Mouse (Mus musculus) CH12.LX (cell line): ENCODE data around the gene A830031A19Rik. TPM values are rescaled to one million over a fixed set of nuclear protein-coding genes. Genes with fewer than 3 reads are reported as not detected.

ENCODE experiments used
- DNase-seq: peaks from one replicate; pipeline ENCODE4 v3.0.0-alpha.2; 2013; ENCODE audit errors: extremely low read depth
- H3K27ac ChIP-seq: 2 replicates; pipeline ENCODE4 v1.5.1; 2012; ENCODE audit warnings: low read depth, mild to moderate bottlenecking, control low read depth, moderate library complexity; ENCODE audit not compliant: insufficient read depth
- H3K27me3 ChIP-seq: replicated peaks from 2 replicates; pipeline ENCODE3; 2012; ENCODE audit warnings: inconsistent platforms
- H3K36me3 ChIP-seq, 2 experiments: replicated peaks in 1 of 2; 2 replicates each; pipeline versions ENCODE3 to v1.6.1; 2012; ENCODE audit warnings: inconsistent platforms in 1 of 2, low read length in 1 of 2, mild to moderate bottlenecking in 1 of 2, mixed read lengths in 1 of 2, moderate library complexity in 1 of 2; ENCODE audit not compliant: control insufficient read depth in 1 of 2, insufficient read depth in 1 of 2
- H3K4me1 ChIP-seq, 2 experiments: 2 replicates each; pipeline ENCODE4 v1.6.1; 2012; ENCODE audit warnings: inconsistent platforms in 1 of 2, moderate library complexity in 1 of 2; ENCODE audit not compliant: insufficient read depth in 2 of 2, control insufficient read depth in 1 of 2
- H3K4me2 ChIP-seq: 2 replicates; pipeline ENCODE4 v1.6.1; 2012; ENCODE audit warnings: low read depth, mild to moderate bottlenecking, control low read depth; ENCODE audit not compliant: poor library complexity, insufficient read depth, severe bottlenecking
- H3K4me3 ChIP-seq, 3 experiments: fragments of 150-350 bp in 1 of 3; sonication (generic) in 1 of 3; replicated peaks in 1 of 3; 2 replicates each; pipeline versions ENCODE3 to v1.5.1; 2011 to 2012; ENCODE audit warnings: low read depth in 2 of 3, low read length in 2 of 3, mild to moderate bottlenecking in 2 of 3, moderate library complexity in 2 of 3, control low read depth in 1 of 3, improper control_type of control experiment in 1 of 3, inconsistent platforms in 1 of 3, mixed read lengths in 1 of 3; ENCODE audit not compliant: poor library complexity in 1 of 3
- H3K79me2 ChIP-seq: replicated peaks from 2 replicates; pipeline ENCODE4 v1.6.1; 2012; ENCODE audit warnings: mild to moderate bottlenecking, moderate library complexity; ENCODE audit not compliant: control insufficient read depth, poor library complexity, insufficient read depth, severe bottlenecking; ENCODE audit errors: extremely low read depth
- H3K9ac ChIP-seq: 2 replicates; pipeline ENCODE4 v1.6.1; 2012; ENCODE audit warnings: low read depth, mild to moderate bottlenecking, control low read depth, moderate library complexity; ENCODE audit not compliant: insufficient read depth
- H3K9me3 ChIP-seq: replicated peaks from 2 replicates; pipeline ENCODE3; 2012; ENCODE audit warnings: low read length, inconsistent platforms, mixed read lengths
- CHD1 ChIP-seq: IDR thresholded peaks from 2 replicates; pipeline ENCODE4 v1.6.1; 2012; ENCODE audit warnings: low read depth, low read length, improper control_type of control experiment, inconsistent platforms
- CHD2 ChIP-seq: IDR thresholded peaks from 2 replicates; pipeline ENCODE4 v1.6.1; 2011; ENCODE audit warnings: low read length, improper control_type of control experiment
- E2F4 ChIP-seq: IDR thresholded peaks from 2 replicates; pipeline ENCODE4 v1.6.1; 2011; ENCODE audit warnings: low read depth, low read length, improper control_type of control experiment; ENCODE audit not compliant: insufficient replicate concordance
- ELF1 ChIP-seq: IDR thresholded peaks from 2 replicates; pipeline ENCODE4 v1.6.1; 2014; ENCODE audit warnings: low read depth, mild to moderate bottlenecking, inconsistent platforms, low read length, improper control_type of control experiment
- ETS1 ChIP-seq: conservative IDR thresholded peaks from 2 replicates; pipeline ENCODE4 v1.6.1; 2012; ENCODE audit warnings: low read depth, mild to moderate bottlenecking, inconsistent platforms, low read length, improper control_type of control experiment, moderate library complexity
- GABPA ChIP-seq: IDR thresholded peaks from 2 replicates; pipeline ENCODE4 v1.6.1; 2012; ENCODE audit warnings: low read depth, low read length, improper control_type of control experiment, inconsistent platforms; ENCODE audit not compliant: insufficient replicate concordance
- HCFC1 ChIP-seq: IDR thresholded peaks from 2 replicates; pipeline ENCODE4 v1.6.1; 2012; ENCODE audit warnings: low read depth, mild to moderate bottlenecking, inconsistent platforms, low read length, improper control_type of control experiment
- IRF4 ChIP-seq: IDR thresholded peaks from 2 replicates; pipeline ENCODE4 v1.6.1; 2014; ENCODE audit warnings: low read depth, mild to moderate bottlenecking, inconsistent platforms, low read length, improper control_type of control experiment
- JUN ChIP-seq: IDR thresholded peaks from 2 replicates; pipeline ENCODE4 v1.6.1; 2011; ENCODE audit warnings: low read depth, mild to moderate bottlenecking, low read length, improper control_type of control experiment, moderate library complexity; ENCODE audit not compliant: insufficient read depth
- KAT2A ChIP-seq: IDR thresholded peaks from 2 replicates; pipeline ENCODE4 v1.6.1; 2012; ENCODE audit warnings: low read length, improper control_type of control experiment, inconsistent platforms; ENCODE audit not compliant: insufficient replicate concordance
- MAX ChIP-seq: IDR thresholded peaks from 2 replicates; pipeline ENCODE4 v1.6.1; 2011; ENCODE audit warnings: low read length, improper control_type of control experiment
- MAZ ChIP-seq: IDR thresholded peaks from 2 replicates; pipeline ENCODE4 v1.6.1; 2012; ENCODE audit warnings: low read depth, mild to moderate bottlenecking, inconsistent platforms, low read length, improper control_type of control experiment, moderate library complexity
- MXI1 ChIP-seq: IDR thresholded peaks from 2 replicates; pipeline ENCODE4 v1.6.1; 2011; ENCODE audit warnings: mild to moderate bottlenecking, low read depth, low read length, improper control_type of control experiment
- MYC ChIP-seq: IDR thresholded peaks from 2 replicates; pipeline ENCODE4 v1.6.1; 2011; ENCODE audit warnings: low read depth, mild to moderate bottlenecking, improper control_type of control experiment, low read length
- NELFE ChIP-seq: IDR thresholded peaks from 2 replicates; pipeline ENCODE4 v1.6.1; 2011; ENCODE audit warnings: low read depth, low read length, improper control_type of control experiment
- NRF1 ChIP-seq: IDR thresholded peaks from 2 replicates; pipeline ENCODE4 v1.6.1; 2014; ENCODE audit warnings: low read depth, mild to moderate bottlenecking, inconsistent platforms, low read length, improper control_type of control experiment, moderate library complexity
- TCF12 ChIP-seq: IDR thresholded peaks from 2 replicates; pipeline ENCODE4 v1.6.1; 2014; ENCODE audit warnings: low read depth, mild to moderate bottlenecking, inconsistent platforms, low read length, improper control_type of control experiment
- UBTF ChIP-seq: IDR thresholded peaks from 2 replicates; pipeline ENCODE4 v1.6.1; 2012; ENCODE audit warnings: low read depth, mild to moderate bottlenecking, inconsistent platforms, low read length, improper control_type of control experiment, moderate library complexity
- USF2 ChIP-seq: conservative IDR thresholded peaks from 2 replicates; pipeline ENCODE4 v1.6.1; 2011; ENCODE audit warnings: low read depth, low read length, improper control_type of control experiment
- ZKSCAN1 ChIP-seq: IDR thresholded peaks from 2 replicates; pipeline ENCODE4 v1.6.1; 2012; ENCODE audit warnings: low read depth, inconsistent platforms, low read length, improper control_type of control experiment, borderline replicate concordance
- ZMIZ1 ChIP-seq: IDR thresholded peaks from 2 replicates; pipeline ENCODE4 v1.6.1; 2012; ENCODE audit warnings: low read depth, mild to moderate bottlenecking, inconsistent platforms, low read length, improper control_type of control experiment
- ZNF384 ChIP-seq: IDR thresholded peaks from 2 replicates; pipeline ENCODE4 v1.6.1; 2012; ENCODE audit warnings: low read depth, low read length, improper control_type of control experiment, inconsistent platforms
- dilution Hi-C: fragments of 300-500 bp; cut with MboI; formaldehyde crosslinking; loops from 2 replicates; pipeline ENCODE4 v1.14.3; 2020; ENCODE audit warnings: low sequenced_read_pairs; ENCODE audit not compliant: extremely low pct_unique_long_range_greater_than_20kb, extremely low pct_ligation_motif_present
- in situ Hi-C: fragments of 300-500 bp; cut with MboI; formaldehyde crosslinking; loops from 3 replicates; pipeline ENCODE4 v1.14.3; 2019; ENCODE audit warnings: low sequenced_read_pairs, low pct_ligation_motif_present, low pct_unique_long_range_greater_than_20kb, mixed read lengths
- polyA plus RNA-seq: library from polyadenylated mRNA; unstranded; fragments of >175 nt; gene quantifications from 2 replicates; pipeline ENCODE4 v1.2.1, GENCODE M21; 2012; ENCODE audit warnings: low read depth; ENCODE audit not compliant: insufficient read length
- total RNA-seq, 2 experiments: library from RNA; depleted of rRNA; stranded (reverse); fragments of 300-350 nt in 1 of 2; fragments of >200 nt in 1 of 2; gene quantifications; 2 replicates each; pipeline ENCODE4 v1.2.3; 2012 to 2014

A830031A19Rik gene
- total and polyA plus RNA-seq, 3 experiments, result not detected

GRCm38 (mm10) chr11:24116041-24116440, 41.2 kb upstream of the A830031A19Rik start:
- DNase-seq, result no peak
- Histone ChIP-seq H3K79me2 (no peaks in the 10 kb centered on the region), H3K4me1 (peaks cover 4 to 95% of the 10 kb centered on the region in 2 experiments; a peak in 3 of 4 replicates), H3K9ac (no peak overlapping the region), H3K27ac (no peak overlapping the region), H3K9me3 (no peaks in the 10 kb centered on the region), H3K4me2 (no peak overlapping the region), H3K27me3 (no peaks in the 10 kb centered on the region), H3K4me3 (no peak overlapping the region), H3K36me3 (peaks cover 0 to 93% of the 10 kb centered on the region in 2 experiments)
- in situ Hi-C loops (no loop called here), dilution Hi-C loops (no loop called here)
- TF ChIP-seq ELF1 (no peak), IRF4 (0 out of 2 replicates have a peak, but pooled peaks have one; percentile 26)

GRCm38 (mm10) chr11:24115017-24115752, 40.3 kb upstream of the A830031A19Rik start:
- H3K27ac ChIP-seq, result no peak overlapping the region
- no peaks in the 10 kb centered on the region for H3K9me3 ChIP-seq
- H3K4me2 ChIP-seq, result no peak overlapping the region
- H3K9ac ChIP-seq, result no peak overlapping the region
- TF ChIP-seq CHD2, result no peak
- TF ChIP-seq ETS1, result no peak
- TF ChIP-seq NELFE, result no peak
- TF ChIP-seq ZMIZ1, result no peak
- no peak for TF ChIP-seq CHD1
- TF ChIP-seq ZNF384, result no peak
- no peak for TF ChIP-seq IRF4
- peaks cover 7 to 96% of the 10 kb centered on the region in 2 experiments; a peak in 3 of 4 replicates for H3K4me1 ChIP-seq
- no peak overlapping the region for H3K4me3 ChIP-seq
- in situ Hi-C loops (no loop called here), dilution Hi-C loops (no loop called here)
- H3K27me3 ChIP-seq, result no peaks in the 10 kb centered on the region
- peaks cover 0 to 91% of the 10 kb centered on the region in 2 experiments for H3K36me3 ChIP-seq
- no peak for DNase-seq
- no peaks in the 10 kb centered on the region for H3K79me2 ChIP-seq

- no peak for DNase-seq
These were observed 36.9 kb upstream of the A830031A19Rik start for GRCm38 (mm10) chr11:24111720-24112119.

More at GRCm38 (mm10) chr11:24111720-24112119, 36.9 kb upstream of the A830031A19Rik start:
- Histone ChIP-seq H3K4me2 (no peak overlapping the region), H3K4me3 (no peak overlapping the region), H3K27ac (no peak overlapping the region), H3K9ac (no peak overlapping the region), H3K79me2 (no peaks in the 10 kb centered on the region), H3K9me3 (no peaks in the 10 kb centered on the region), H3K4me1 (peaks cover 7 to 96% of the 10 kb centered on the region in 2 experiments; a peak in 3 of 4 replicates), H3K27me3 (no peaks in the 10 kb centered on the region), H3K36me3 (peaks cover 0 to 86% of the 10 kb centered on the region in 2 experiments)
- dilution Hi-C loops, result no loop called here
- TF ChIP-seq NRF1 (no peak), HCFC1 (no peak), NELFE (no peak), USF2 (no peak), UBTF (no peak), CHD1 (no peak), KAT2A (no peak), MAX (no peak), JUN (no peak), E2F4 (no peak), MYC (no peak), TCF12 (no peak), ELF1 (no peak), MAZ (no peak), GABPA (no peak), MXI1 (no peak), ZKSCAN1 (no peak)
- in situ Hi-C loops, result no loop called here
